Mouse (Mus musculus): ENCODE data around the gene Hist1h2ab.
"Not testable (repeated sequence)": the region's sequence is repeated elsewhere in the genome, so short reads cannot be mapped to it uniquely, and the experiment has no call there.

Gene Hist1h2ab

GRCm38 (mm10) chr13:23750839-23751477 lies at the start of gene Hist1h2ab:
Gene Hist1h2ab, plus strand, starts transcription at chr13:23751126.
- DNase-seq (ENCODE audit: low spot score in 2 of 2), result peak in 1 of 2 experiments; percentile 19

GRCm38 (mm10) chr13:23702220-23702619 lies 48.7 kb upstream of the Hist1h2ab start:
- no peak for DNase-seq (ENCODE audit: low spot score in 2 of 2)

DNA sequence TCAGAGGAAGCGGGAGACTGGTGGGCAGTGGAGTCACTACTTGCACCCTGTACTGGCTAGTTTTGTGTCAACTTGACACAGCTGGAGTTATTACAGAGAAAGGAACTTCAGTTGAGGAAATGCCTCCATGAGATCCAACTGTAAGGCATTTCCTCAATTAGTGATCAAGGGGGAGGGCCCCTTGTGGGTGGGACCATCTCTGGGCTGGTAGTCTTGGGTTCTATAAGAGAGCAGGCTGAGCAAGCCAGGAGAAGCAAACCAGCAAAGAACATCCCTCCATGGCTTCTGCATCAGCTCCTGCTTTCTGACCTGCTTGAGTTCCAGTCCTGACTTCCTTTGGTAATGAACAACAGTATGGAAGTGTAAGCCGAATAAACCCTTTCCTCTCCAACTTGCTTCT lies 48.1 kb upstream of the Hist1h2ab start:
- DNase-seq (ENCODE audit: low spot score in 2 of 2), result not testable (repeated sequence)

DNA sequence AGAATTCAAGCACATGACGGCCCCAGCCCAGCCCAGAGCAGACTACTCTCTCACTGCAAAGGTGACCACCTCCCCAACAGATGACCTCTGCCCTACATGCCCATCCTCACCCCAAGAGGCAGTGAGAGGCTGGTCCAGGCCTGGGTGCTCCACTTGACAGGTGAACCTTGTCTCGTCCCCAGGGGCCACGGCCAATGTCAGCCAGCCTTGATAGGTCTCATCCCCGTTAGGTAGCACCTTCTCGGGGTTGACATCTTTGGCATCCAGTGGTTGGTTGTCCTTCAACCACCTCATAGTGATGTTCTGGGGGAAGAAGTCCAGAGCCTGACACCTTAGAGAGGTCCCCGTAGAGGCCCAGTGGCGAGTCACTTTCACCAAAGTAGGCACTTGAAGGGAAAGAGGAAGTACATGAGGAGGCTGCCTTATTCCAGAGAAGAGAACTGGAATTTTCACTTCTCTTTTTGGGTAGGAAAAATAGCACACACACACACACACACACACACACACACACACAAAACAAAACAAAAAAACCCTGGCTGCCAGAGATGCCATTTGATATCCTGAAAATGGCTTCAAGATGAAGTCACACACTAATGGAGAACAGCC lies 45.1 kb upstream of the Hist1h2ab start:
- DNase-seq (ENCODE audit: low spot score in 2 of 2), result no peak

GRCm38 (mm10) chr13:23706771-23707170 lies 44.2 kb upstream of the Hist1h2ab start:
- no peak for DNase-seq (ENCODE audit: low spot score in 2 of 2)

- no peak for DNase-seq (ENCODE audit: low spot score in 2 of 2)
Measured at GRCm38 (mm10) chr13:23708041-23708440, 42.9 kb upstream of the Hist1h2ab start.

- DNase-seq (ENCODE audit: low spot score in 2 of 2), result no peak
Measured at GRCm38 (mm10) chr13:23708654-23709053, 42.3 kb upstream of the Hist1h2ab start.

- DNase-seq (ENCODE audit: low spot score in 2 of 2), result no peak
Measured at GRCm38 (mm10) chr13:23709714-23710373, 41.1 kb upstream of the Hist1h2ab start.

GRCm38 (mm10) chr13:23710374-23711089 lies 40.4 kb upstream of the Hist1h2ab start, which contains the start of gene Hfe:
Gene Hfe, minus strand, starts transcription at chr13:23710854.
- DNase-seq (ENCODE audit: low spot score in 2 of 2), result peak in 1 of 2 experiments; percentile 18

DNA sequence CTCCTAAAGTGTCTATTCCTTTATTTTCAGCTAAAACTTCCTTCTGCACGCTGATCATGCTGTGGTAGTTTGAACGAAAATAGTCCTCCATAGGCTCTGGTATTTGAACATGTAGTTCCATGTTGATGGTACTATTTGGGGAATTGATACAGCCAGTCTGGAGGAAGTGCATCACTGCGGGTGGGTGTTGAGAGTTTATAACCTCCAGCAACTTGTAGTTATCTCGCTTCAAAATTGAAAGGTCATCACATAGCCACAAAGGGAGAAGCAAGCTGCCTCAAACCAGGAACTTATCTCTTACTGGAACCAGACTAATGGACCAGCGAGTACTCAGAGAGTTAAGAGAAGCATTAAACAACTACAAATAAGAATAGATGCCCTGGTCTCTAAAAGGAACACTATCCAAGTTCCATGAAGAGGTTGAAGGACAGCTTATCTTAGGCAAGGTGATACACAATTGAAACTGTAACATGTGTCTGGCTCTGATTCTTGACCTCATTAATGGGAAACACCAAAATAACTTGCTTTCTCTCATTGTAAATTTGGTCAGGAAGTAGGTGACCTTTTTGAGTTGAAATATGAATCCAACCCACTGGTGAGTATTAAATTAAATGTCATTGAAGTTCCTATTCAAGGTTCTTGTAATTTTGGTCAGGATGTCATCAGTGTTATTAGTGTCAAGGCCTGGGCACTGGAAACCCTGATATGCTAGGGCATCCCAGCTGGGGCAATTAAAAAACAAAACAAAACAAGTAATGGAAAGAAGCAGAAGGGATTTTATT lies 34.5 kb upstream of the Hist1h2ab start:
- DNase-seq (ENCODE audit: low spot score in 2 of 2), result no peak

DNA sequence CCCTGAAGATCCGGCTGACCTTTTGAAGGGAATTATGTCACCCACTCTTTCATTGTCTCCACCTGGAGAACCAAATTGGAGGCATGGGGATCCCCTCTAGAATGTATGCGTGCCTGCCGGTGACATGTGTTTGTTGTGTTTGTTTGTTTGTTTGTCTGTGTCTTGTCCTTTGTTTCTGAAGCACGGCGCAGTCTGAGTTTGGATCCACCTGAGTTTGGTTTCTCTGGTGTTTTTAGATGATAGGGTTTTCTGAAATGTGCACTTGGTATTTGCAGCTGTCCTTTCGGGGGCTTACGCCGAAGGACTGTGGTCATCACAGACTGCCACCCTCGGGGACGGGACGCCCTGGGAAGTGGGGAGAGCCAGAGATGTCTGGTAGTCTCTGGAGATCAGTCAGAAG lies 33.8 kb upstream of the Hist1h2ab start:
- DNase-seq (ENCODE audit: low spot score in 2 of 2), result no peak

DNA sequence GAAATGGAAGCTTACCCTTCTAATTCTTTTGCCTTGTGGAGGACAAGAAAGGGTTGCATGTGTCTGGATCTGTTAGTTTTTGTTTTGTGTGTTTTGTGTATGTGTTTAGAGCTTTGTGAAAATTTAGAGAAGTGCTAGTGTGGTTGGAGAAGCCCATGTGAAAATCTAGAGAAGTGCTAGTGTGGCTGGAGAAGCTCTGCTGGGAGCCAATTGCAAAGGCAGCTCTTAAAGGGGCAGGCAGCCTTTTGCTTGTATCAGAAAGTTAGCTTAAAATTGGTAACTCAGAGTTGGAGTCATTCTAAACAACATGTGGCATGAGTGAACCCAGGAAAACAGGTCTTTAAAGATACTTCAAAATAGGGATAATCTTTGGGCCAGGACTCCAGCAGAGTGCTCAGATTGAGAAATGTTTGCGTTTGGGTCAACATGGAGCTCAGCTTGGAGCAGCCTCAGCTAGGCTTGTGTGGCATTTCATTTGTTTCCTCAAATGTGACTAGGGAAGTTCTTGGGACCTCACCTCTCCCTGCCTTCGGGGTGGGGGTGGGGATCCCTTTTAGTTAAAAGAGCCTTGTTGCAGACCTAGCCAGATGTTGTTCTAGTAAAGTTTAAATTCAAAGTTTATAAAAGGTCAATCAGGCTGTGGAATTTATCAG lies 33.2 kb upstream of the Hist1h2ab start:
- DNase-seq (ENCODE audit: low spot score in 2 of 2), result not testable (repeated sequence)

- DNase-seq (ENCODE audit: low spot score in 2 of 2), result no peak
Measured at GRCm38 (mm10) chr13:23724239-23724638, 26.7 kb upstream of the Hist1h2ab start.

GRCm38 (mm10) chr13:23725213-23725612 lies 25.7 kb upstream of the Hist1h2ab start:
- no peak for DNase-seq (ENCODE audit: low spot score in 2 of 2)

DNA sequence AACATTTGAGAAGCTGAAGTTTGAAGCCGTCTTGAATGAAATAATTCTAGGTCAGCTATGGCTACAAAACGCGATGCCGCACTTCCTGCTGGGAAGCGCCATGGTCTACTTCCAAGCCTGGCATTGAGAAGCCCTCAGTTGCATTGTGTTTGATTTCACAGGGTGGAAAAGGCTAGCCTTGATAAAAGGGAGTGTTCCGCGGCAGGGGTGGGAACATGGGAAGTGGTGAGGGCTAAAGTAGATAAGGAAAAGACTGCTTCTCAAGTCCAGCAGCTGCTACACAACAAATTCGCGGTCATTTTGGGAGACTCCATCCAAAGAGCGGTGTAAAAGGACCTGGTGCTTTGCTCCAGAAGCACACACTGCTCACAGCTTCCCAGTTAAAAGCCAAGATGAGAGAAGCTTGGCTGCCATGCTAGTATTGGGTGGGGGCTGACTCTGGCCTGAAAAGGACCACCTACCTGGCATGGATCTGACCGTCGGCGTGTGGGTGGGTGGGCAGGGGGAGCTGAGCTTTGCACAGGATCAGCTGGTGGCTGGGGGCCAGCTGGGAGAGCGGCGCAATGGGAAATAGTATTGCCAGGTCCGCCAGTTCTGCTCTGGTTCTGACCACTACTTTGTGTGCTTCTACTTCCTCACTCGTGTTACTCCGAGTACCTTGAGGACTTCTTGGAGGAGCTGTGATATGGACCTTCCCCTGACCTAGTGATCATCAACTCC lies 22.3 kb upstream of the Hist1h2ab start:
- no peak for DNase-seq (ENCODE audit: low spot score in 2 of 2)

DNA sequence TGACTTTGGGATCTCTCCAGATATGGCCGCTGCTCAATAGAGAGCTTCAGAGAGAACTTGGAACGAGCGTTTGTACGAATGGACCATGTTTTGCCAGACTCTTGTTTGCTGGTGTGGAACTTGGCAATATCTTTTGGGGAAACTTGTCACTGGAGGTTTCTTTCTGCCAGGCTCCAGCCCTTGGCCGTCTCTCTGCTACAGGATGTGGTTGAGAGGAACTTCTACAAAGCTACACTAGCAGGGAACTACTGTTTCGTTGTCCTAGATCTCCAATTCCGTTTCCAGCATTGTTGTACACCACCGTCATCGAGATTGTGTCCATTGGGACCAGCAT lies 21.8 kb upstream of the Hist1h2ab start:
- no peak for DNase-seq (ENCODE audit: low spot score in 2 of 2)

GRCm38 (mm10) chr13:23729706-23730105 lies 21.2 kb upstream of the Hist1h2ab start:
- DNase-seq (ENCODE audit: low spot score in 2 of 2), result no peak

DNA sequence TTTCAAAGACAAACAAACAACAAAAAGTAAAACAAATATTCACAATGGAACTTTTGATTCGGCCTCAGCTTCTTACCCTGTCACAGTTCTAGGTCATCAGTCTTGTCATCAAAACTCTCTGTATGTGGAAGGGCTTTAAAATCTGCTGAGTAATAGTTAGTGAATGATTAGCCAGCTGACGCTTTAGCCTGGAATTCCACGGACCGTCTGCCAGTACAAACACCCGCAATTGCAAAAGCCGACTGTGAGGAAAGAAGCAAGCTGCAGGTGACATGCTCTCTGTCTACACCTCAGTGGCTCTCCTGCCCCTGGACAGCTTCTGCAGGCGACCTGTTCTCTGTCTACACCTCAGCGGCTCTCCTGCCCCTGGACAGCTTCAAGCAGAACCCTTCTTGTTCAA lies 20.4 kb upstream of the Hist1h2ab start:
- no peak for DNase-seq (ENCODE audit: low spot score in 2 of 2)

GRCm38 (mm10) chr13:23732156-23732804 lies 18.6 kb upstream of the Hist1h2ab start:
- no peak for DNase-seq (ENCODE audit: low spot score in 2 of 2)

- no peak for DNase-seq (ENCODE audit: low spot score in 2 of 2)
Measured at GRCm38 (mm10) chr13:23737091-23737490, 13.8 kb upstream of the Hist1h2ab start.
